Comparison of ENCODE assay signal across 14 mouse cellular contexts in genomic region chr3:117067470-117068053, GRCm38 (mm10).
DNase-seq lines count a peak whose midpoint lies in the region; ATAC-seq and TF ChIP-seq lines count a peak whose summit lies in the region.
"Had no signal": no experiment of that assay in that cellular context is flagged by ENCODE, and none has a peak within 500 bp of the region (broad histone marks: within the 10 kb centered on the region; RNA-seq: fewer than 3 reads in every experiment).

No protein-coding gene starts in this region.

- H3K4me3 ChIP-seq in gastrocnemius, adult 2 months: no peak overlapping the region
- no peak overlapping the region for H3K4me3 ChIP-seq in neural tube, embryonic 12.5 days
- H3K4me3 ChIP-seq in heart, embryonic 16.5 days (ENCODE audit: low read length): no peak overlapping the region

- 76% methylated on average over 7 of the region's 7 CpGs for WGBS in neural tube, embryonic 12.5 days
- WGBS in heart, embryonic 16.5 days: 61% methylated on average over 7 of the region's 7 CpGs

- no peak for TF ChIP-seq CTCF in gastrocnemius, adult 2 months (IDR thresholded peaks at IDR 0.05)

- peak overlapping the region; percentile 60 for H3K27ac ChIP-seq in gastrocnemius, adult 2 months
- H3K27ac ChIP-seq in neural tube, embryonic 12.5 days: no peak overlapping the region
- H3K27ac ChIP-seq in heart, embryonic 16.5 days (ENCODE audit: low read length): 0 out of 2 replicates have a peak overlapping the region, but pooled peaks have one; percentile 1

- no peak for DNase-seq in gastrocnemius, adult 2 months
- no peak for DNase-seq in gastrocnemius, postnatal 10 days
- DNase-seq in neural tube, embryonic 10.5 days (ENCODE audit: extremely low spot score, low spot score): no peak
- no peak for DNase-seq in T-cell, adult 2 months (ENCODE audit: low spot score)
- DNase-seq in ovary, postnatal 14 days (ENCODE audit: low spot score): no peak
- DNase-seq in frontal cortex, postnatal 10 days (ENCODE audit: low spot score in 2 of 2): no peak
- DNase-seq: adrenal gland, postnatal 25 days; cerebellum, postnatal 10 days; lung, postnatal 10 days; right cerebral cortex, postnatal 4 days; thymus, postnatal 4 days had no signal

- H3K9me3 ChIP-seq in neural tube, embryonic 12.5 days: no peaks in the 10 kb centered on the region
- H3K9me3 ChIP-seq in heart, embryonic 16.5 days (replicated peaks; ENCODE audit: control insufficient read depth, low read length): no peaks in the 10 kb centered on the region

- intact Hi-C loops in gastrocnemius, adult 2 months (cut with DNase I): no loop called here

- H3K27me3 ChIP-seq in neural tube, embryonic 12.5 days (replicated peaks): no peaks in the 10 kb centered on the region
- H3K27me3 ChIP-seq in heart, embryonic 16.5 days (ENCODE audit: control insufficient read depth, insufficient read depth, low read length): no peaks in the 10 kb centered on the region

- H3K36me3 ChIP-seq in neural tube, embryonic 12.5 days: no peaks in the 10 kb centered on the region
- H3K36me3 ChIP-seq in heart, embryonic 16.5 days (ENCODE audit: control insufficient read depth, insufficient read depth): no peaks in the 10 kb centered on the region

- H3K4me2 ChIP-seq in neural tube, embryonic 12.5 days (replicated peaks): no peak overlapping the region
- H3K4me2 ChIP-seq in heart, embryonic 16.5 days (ENCODE audit: low read depth, low read length): no peak overlapping the region

- no peaks in the 10 kb centered on the region for H3K4me1 ChIP-seq in neural tube, embryonic 12.5 days
- H3K4me1 ChIP-seq in heart, embryonic 16.5 days (ENCODE audit: control insufficient read depth, insufficient read depth, low read length): no peaks in the 10 kb centered on the region

- 0 out of 2 replicates have a peak, but pooled peaks have one; percentile 7 for ATAC-seq in neural tube, embryonic 12.5 days (ENCODE audit: low FRiP score, low read depth)
- no peak for ATAC-seq in heart, embryonic 16.5 days (replicated peaks; ENCODE audit: extremely low read depth, insufficient read depth, low FRiP score)
- ATAC-seq: inflammation-experienced regulatory T-cells, adult 6 months had no signal

- no peak overlapping the region for H3K9ac ChIP-seq in neural tube, embryonic 12.5 days
- H3K9ac ChIP-seq in heart, embryonic 16.5 days (ENCODE audit: low read length): no peak overlapping the region
